Mouse (Mus musculus) spleen, adult 2 months (tissue): Measurements from ENCODE around the gene Kctd15. TPM values are rescaled to one million over a fixed set of nuclear protein-coding genes. Genes with fewer than 3 reads are reported as not detected.

ENCODE experiments used
- DNase-seq, 2 experiments: peaks; one replicate each; pipeline versions ENCODE4 v3.0.0 to v3.0.0-alpha.2; 2012 to 2021; ENCODE audit warnings: low spot score in 2 of 2, low read depth in 1 of 2
- H3K27ac ChIP-seq: fragments of 200-500 bp; 2 replicates; pipeline ENCODE4 v1.5.1; 2012; ENCODE audit warnings: low read length, inconsistent platforms; ENCODE audit not compliant: insufficient read depth
- H3K27me3 ChIP-seq: fragments of 200-500 bp; 2 replicates; pipeline ENCODE4 v1.6.1; 2012; ENCODE audit warnings: mild to moderate bottlenecking, moderate library complexity, low read length, inconsistent platforms; ENCODE audit not compliant: control insufficient read depth, insufficient read depth
- H3K36me3 ChIP-seq: fragments of 200-500 bp; 2 replicates; pipeline ENCODE4 v1.6.1; 2012; ENCODE audit warnings: mild to moderate bottlenecking, low read length, inconsistent platforms; ENCODE audit not compliant: control insufficient read depth, insufficient read depth
- H3K4me1 ChIP-seq: fragments of 200-500 bp; 2 replicates; pipeline ENCODE4 v1.6.1; 2011; ENCODE audit warnings: inconsistent platforms; ENCODE audit not compliant: control insufficient read depth, insufficient read depth, insufficient read length
- H3K4me3 ChIP-seq: fragments of 200-500 bp; 2 replicates; pipeline ENCODE4 v1.5.1; 2011; ENCODE audit warnings: mild to moderate bottlenecking, inconsistent platforms; ENCODE audit not compliant: insufficient read depth, insufficient read length; ENCODE audit errors: extremely low read depth
- CTCF ChIP-seq: fragments of 200-500 bp; IDR thresholded peaks from 2 replicates; pipeline ENCODE4 v1.5.1; 2011; ENCODE audit warnings: mild to moderate bottlenecking, inconsistent platforms; ENCODE audit not compliant: insufficient read depth, insufficient read length, insufficient replicate concordance; ENCODE audit errors: extremely low read depth
- POLR2A ChIP-seq: fragments of 200-500 bp; IDR thresholded peaks from 2 replicates; pipeline ENCODE4 v1.6.1; 2011; ENCODE audit warnings: low read depth, low read length, inconsistent platforms
- WGBS: fragments of 180-500 bp; shearing (Covaris S2); methylation state at CpG from one replicate; pipeline ENCODE4 v1.1.7; 2018; 5-methylcytosine and 5-hydroxymethylcytosine counted together
- polyA plus RNA-seq: library from polyadenylated mRNA; depleted of rRNA; stranded (reverse); fragments of >200 nt; gene quantifications from 2 replicates; pipeline ENCODE4 v1.2.3, GENCODE M21; 2012

The Kctd15 gene
- polyA plus RNA-seq, 1 experiment: 7.4 TPM

- peak in 1 of 2 experiments; percentile 46 for DNase-seq
- Histone ChIP-seq H3K4me1 (peaks cover 4% of the 10 kb centered on the region; the same call in 1 of the 2 replicates), H3K27me3 (peaks cover 22% of the 10 kb centered on the region), H3K27ac (no peak overlapping the region; the same call in 1 of the 2 replicates), H3K4me3 (peak overlapping the region; percentile 49), H3K36me3 (no peaks in the 10 kb centered on the region)
- 1% methylated on average over 68 of the region's 74 CpGs for WGBS
- TF ChIP-seq CTCF (peak; percentile 35; the same call in 1 of the 2 replicates), POLR2A (no peak)
These were observed 1.3 kb downstream of the Kctd15 start for GRCm38 (mm10) chr7:34655086-34655839.

GRCm38 (mm10) chr7:34654441-34655085 is 2.0 kb downstream of the Kctd15 start:
- Histone ChIP-seq H3K36me3 (no peaks in the 10 kb centered on the region), H3K4me1 (peaks cover 4% of the 10 kb centered on the region; the same call in 1 of the 2 replicates), H3K27me3 (peaks cover 22% of the 10 kb centered on the region), H3K27ac (peak overlapping the region; percentile 45), H3K4me3 (peak overlapping the region; percentile 49)
- no peak for DNase-seq
- WGBS: under 1% methylated on average over 58 of the region's 81 CpGs
- no peak for TF ChIP-seq CTCF
- no peak for TF ChIP-seq POLR2A

- Histone ChIP-seq H3K36me3 (no peaks in the 10 kb centered on the region), H3K4me1 (peaks cover 4% of the 10 kb centered on the region; the same call in 1 of the 2 replicates), H3K4me3 (peak overlapping the region; percentile 38; the same call in 1 of the 2 replicates), H3K27me3 (peaks cover 22% of the 10 kb centered on the region), H3K27ac (peak overlapping the region; percentile 40; the same call in 1 of the 2 replicates)
- TF ChIP-seq CTCF (no peak), POLR2A (no peak)
- 3% methylated on average over 52 of the region's 64 CpGs for WGBS
- DNase-seq: no peak
These were observed 2.6 kb downstream of the Kctd15 start for GRCm38 (mm10) chr7:34653731-34654440.

- Histone ChIP-seq H3K4me1 (peaks cover 4% of the 10 kb centered on the region; the same call in 1 of the 2 replicates), H3K36me3 (no peaks in the 10 kb centered on the region), H3K27ac (no peak overlapping the region), H3K27me3 (peaks cover 22% of the 10 kb centered on the region), H3K4me3 (no peak overlapping the region)
- no peak for TF ChIP-seq CTCF
- no peak for TF ChIP-seq POLR2A
- 6% methylated on average over 48 of the region's 48 CpGs for WGBS
- no peak for DNase-seq
These were observed 3.6 kb downstream of the Kctd15 start for GRCm38 (mm10) chr7:34652751-34653502.

- WGBS: 88% methylated on average over 2 of the region's 2 CpGs
- H3K36me3 ChIP-seq: no peaks in the 10 kb centered on the region
- no peak overlapping the region for H3K27ac ChIP-seq
- no peak for DNase-seq
- no peak for TF ChIP-seq POLR2A
- no peak for TF ChIP-seq CTCF
- H3K4me3 ChIP-seq: no peak overlapping the region
- peaks cover 4% of the 10 kb centered on the region; the same call in 1 of the 2 replicates for H3K4me1 ChIP-seq
- peaks cover 22% of the 10 kb centered on the region for H3K27me3 ChIP-seq
These were observed 5.2 kb downstream of the Kctd15 start for GRCm38 (mm10) chr7:34651381-34651780.

GRCm38 (mm10) chr7:34647052-34647451 is 9.5 kb downstream of the Kctd15 start:
- no peak for TF ChIP-seq CTCF
- TF ChIP-seq POLR2A: no peak
- 61% methylated on average over 9 of the region's 9 CpGs for WGBS
- Histone ChIP-seq H3K4me1 (no peaks in the 10 kb centered on the region), H3K36me3 (no peaks in the 10 kb centered on the region), H3K27ac (no peak overlapping the region), H3K4me3 (no peak overlapping the region), H3K27me3 (no peaks in the 10 kb centered on the region)
- DNase-seq: no peak
